Mouse (Mus musculus) left cerebral cortex, postnatal 36 days (tissue): ENCODE data around the gene Fam83g. TPM values are rescaled to one million over a fixed set of nuclear protein-coding genes. Genes with fewer than 3 reads are reported as not detected.

Experiments
- DNase-seq, 2 experiments: peaks; one replicate each; pipeline ENCODE4 v3.0.0; 2021 to 2022; ENCODE audit warnings: low spot score in 2 of 2, mixed read lengths in 1 of 2
- intact Hi-C: fragments of 180-260 bp; cut with DNase I; formaldehyde crosslinking; loops from one replicate; pipeline ENCODE4 v1.15.1; 2025
- total RNA-seq, 2 experiments: library from RNA; stranded (reverse); gene quantifications; 2 replicates each; pipeline ENCODE4 v1.2.3; 2021

Gene Fam83g
- total RNA-seq, 2 experiments from 2014 or later, result 0.07 TPM; not detected in 1

GRCm38 (mm10) chr11:61669492-61670490, 14.1 kb upstream of the Fam83g start:
- intact Hi-C loops, result no loop called here
- no peak for DNase-seq

GRCm38 (mm10) chr11:61671781-61672383, 12.0 kb upstream of the Fam83g start:
- intact Hi-C loops, result no loop called here
- no peak for DNase-seq

GRCm38 (mm10) chr11:61673686-61674085, 10.2 kb upstream of the Fam83g start:
- intact Hi-C loops, result no loop called here
- no peak for DNase-seq

- intact Hi-C loops, result no loop called here
- no peak for DNase-seq
These were observed 9.6 kb upstream of the Fam83g start for GRCm38 (mm10) chr11:61674151-61674838.

GRCm38 (mm10) chr11:61674839-61675159, 9.1 kb upstream of the Fam83g start:
- DNase-seq, result no peak

GRCm38 (mm10) chr11:61675332-61675731, 8.6 kb upstream of the Fam83g start:
- intact Hi-C loops, result no loop called here
- DNase-seq, result no peak

More at GRCm38 (mm10) chr11:61674839-61675159, 9.1 kb upstream of the Fam83g start:
- intact Hi-C loops, result no loop called here

- intact Hi-C loops, result no loop called here
- DNase-seq, result no peak
These were observed 7.6 kb upstream of the Fam83g start for GRCm38 (mm10) chr11:61676216-61676854.

GRCm38 (mm10) chr11:61677709-61678108, 6.2 kb upstream of the Fam83g start:
- intact Hi-C loops, result no loop called here
- DNase-seq, result no peak

GRCm38 (mm10) chr11:61679091-61679866, 4.6 kb upstream of the Fam83g start:
- DNase-seq, result no peak
- intact Hi-C loops, result no loop called here

- DNase-seq, result no peak
- intact Hi-C loops, result no loop called here
These were observed 1.3 kb downstream of the Fam83g start for GRCm38 (mm10) chr11:61685119-61685725.

GRCm38 (mm10) chr11:61686141-61686540, 2.2 kb downstream of the Fam83g start:
- intact Hi-C loops, result no loop called here
- DNase-seq, result no peak

- DNase-seq, result no peak
- intact Hi-C loops, result no loop called here
These were observed 3.1 kb downstream of the Fam83g start for GRCm38 (mm10) chr11:61686906-61687453.

GRCm38 (mm10) chr11:61687595-61687994, 3.7 kb downstream of the Fam83g start:
- DNase-seq, result no peak
- intact Hi-C loops, result no loop called here

- DNase-seq, result no peak
- intact Hi-C loops, result no loop called here
These were observed 9.1 kb downstream of the Fam83g start for GRCm38 (mm10) chr11:61692996-61693395.

GRCm38 (mm10) chr11:61698852-61699251, 15.0 kb downstream of the Fam83g start:
- intact Hi-C loops, result no loop called here
- no peak for DNase-seq

- intact Hi-C loops, result no loop called here
- no peak for DNase-seq
These were observed 15.6 kb downstream of the Fam83g start for GRCm38 (mm10) chr11:61699460-61699859.

- intact Hi-C loops, result no loop called here
- no peak for DNase-seq
These were observed 16.0 kb downstream of the Fam83g start for GRCm38 (mm10) chr11:61699933-61700332.

- no peak for DNase-seq
- intact Hi-C loops, result no loop called here
These were observed 17.8 kb downstream of the Fam83g start for GRCm38 (mm10) chr11:61701696-61702095.

GRCm38 (mm10) chr11:61702494-61702893, 18.6 kb downstream of the Fam83g start:
- intact Hi-C loops, result no loop called here
- DNase-seq, result no peak
